Mouse (Mus musculus): ENCODE measurements around the gene 1520401A03Rik. TPM values are rescaled to one million over a fixed set of nuclear protein-coding genes. Genes with fewer than 3 reads are reported as not detected.
"Not testable (repeated sequence)": the region's sequence is repeated elsewhere in the genome, so short reads cannot be mapped to it uniquely, and the experiment has no call there.

Gene 1520401A03Rik
- polyA plus RNA-seq (2012; fragmentation: generic; extraction: Trizol), result 0.40 TPM

DNA sequence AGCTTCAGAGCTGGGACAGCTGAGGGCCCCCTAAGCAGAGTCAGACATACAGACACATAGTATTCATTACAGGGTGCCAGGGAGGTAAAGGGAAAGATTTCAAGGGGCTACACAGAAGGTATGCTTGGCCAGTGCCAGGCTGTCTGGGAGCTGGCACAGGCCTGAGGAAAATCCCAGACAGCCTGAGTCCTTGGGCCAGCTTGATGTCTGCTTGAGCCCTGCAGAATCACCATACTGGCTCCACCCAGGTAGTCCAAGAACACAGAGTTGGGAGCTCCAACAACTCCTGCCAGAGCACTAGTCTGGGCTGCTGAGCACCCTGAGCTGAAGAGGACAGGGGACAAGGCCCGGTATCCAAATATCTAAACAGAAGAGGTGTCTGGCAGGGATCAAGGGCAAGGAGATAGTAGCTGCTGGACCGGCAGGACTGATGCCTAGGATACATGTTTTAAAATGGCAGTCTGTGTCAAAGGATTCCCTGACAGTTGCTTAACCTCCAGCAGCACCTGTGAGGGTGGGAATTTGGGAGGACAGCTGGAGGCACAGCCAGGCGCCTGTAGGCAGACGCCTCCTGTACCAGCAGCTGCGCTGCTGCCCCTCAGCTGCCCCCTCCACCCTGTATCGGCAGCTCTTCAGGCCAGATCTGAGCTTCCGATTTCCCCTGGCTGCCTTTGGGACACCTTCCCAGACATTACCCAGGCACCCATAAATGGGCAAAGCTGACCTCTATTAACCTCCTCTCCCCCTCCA, at the start of gene 1520401A03Rik:
1520401A03Rik (minus strand) TSS at position 408 of the 750 bp plus-strand sequence.
- Histone ChIP-seq H3K36me3 (ENCODE audit: control insufficient read depth, insufficient read depth) (no peaks in the 10 kb centered on the region), H3K79me2 (ENCODE audit: control insufficient read depth, insufficient read depth) (no peaks in the 10 kb centered on the region), H3K4me2 (ENCODE audit: low read depth) (no peak within 1 kb of the TSS), H3ac (ENCODE audit: control insufficient read depth, insufficient read length) (no peak within 1 kb of the TSS), H3K27me3 (ENCODE audit: control insufficient read depth, insufficient read depth, insufficient read length) (no peaks in the 10 kb centered on the region), H3K4me3 (no peak within 1 kb of the TSS)
- no peak for TF ChIP-seq POLR2A (IDR thresholded peaks at IDR 0.05; ENCODE audit: insufficient read length, low read depth)
- TF ChIP-seq TCF12 (IDR thresholded peaks at IDR 0.05; ENCODE audit: insufficient read depth, poor library complexity, severe bottlenecking), result peak; percentile 97
- peak; percentile 65 to 100 (median 98) for TF ChIP-seq MYOG (IDR thresholded peaks at IDR 0.05; ENCODE audit: control insufficient read depth in 1 of 3, insufficient read depth in 1 of 3, insufficient read length in 2 of 3, low read depth in 2 of 3)
- peak; percentile 15; the same call in 1 of the 2 replicates for TF ChIP-seq CEBPB (IDR thresholded peaks at IDR 0.05; ENCODE audit: insufficient read depth, poor library complexity, severe bottlenecking)
- TF ChIP-seq TCF3 (IDR thresholded peaks at IDR 0.05; ENCODE audit: insufficient read length, low read depth), result peak; percentile 98
- peak in 2 of 3 experiments; percentile 96 to 98 for TF ChIP-seq MYOD1 (IDR thresholded peaks at IDR 0.05; ENCODE audit: control insufficient read depth in 1 of 3, insufficient read length in 2 of 3, low read depth in 2 of 3)
- TF ChIP-seq REST (IDR thresholded peaks at IDR 0.05; ENCODE audit: insufficient read depth, insufficient read length), result no peak
- TF ChIP-seq SRF (IDR thresholded peaks at IDR 0.05; ENCODE audit: control insufficient read depth, insufficient read length, low read depth), result peak; percentile 54

DNA sequence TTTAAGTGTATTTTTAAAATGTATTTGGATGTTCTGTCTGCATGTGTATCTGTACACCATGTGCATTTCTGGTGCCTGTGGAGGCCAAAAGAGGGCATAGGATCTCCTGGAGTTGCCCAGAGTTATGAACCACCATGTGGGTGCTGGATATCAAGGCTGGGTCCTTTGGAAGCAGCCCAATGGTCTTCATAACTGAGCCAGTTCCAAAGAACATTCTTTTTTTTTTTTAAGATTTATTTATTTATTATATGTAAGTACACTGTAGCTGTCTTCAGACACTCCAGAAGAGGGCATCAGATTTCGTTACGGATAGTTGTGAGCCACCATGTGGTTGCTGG, 49.6 kb upstream of the 1520401A03Rik start:
- not testable (repeated sequence) for H3K4me2 ChIP-seq (ENCODE audit: low read depth); H3K36me3 ChIP-seq (ENCODE audit: control insufficient read depth, insufficient read depth); H3K27me3 ChIP-seq (ENCODE audit: control insufficient read depth, insufficient read depth, insufficient read length); H3K4me3 ChIP-seq; H3ac ChIP-seq (ENCODE audit: control insufficient read depth, insufficient read length)
- H3K79me2 ChIP-seq (ENCODE audit: control insufficient read depth, insufficient read depth), result peaks cover 12% of the 10 kb centered on the region

DNA sequence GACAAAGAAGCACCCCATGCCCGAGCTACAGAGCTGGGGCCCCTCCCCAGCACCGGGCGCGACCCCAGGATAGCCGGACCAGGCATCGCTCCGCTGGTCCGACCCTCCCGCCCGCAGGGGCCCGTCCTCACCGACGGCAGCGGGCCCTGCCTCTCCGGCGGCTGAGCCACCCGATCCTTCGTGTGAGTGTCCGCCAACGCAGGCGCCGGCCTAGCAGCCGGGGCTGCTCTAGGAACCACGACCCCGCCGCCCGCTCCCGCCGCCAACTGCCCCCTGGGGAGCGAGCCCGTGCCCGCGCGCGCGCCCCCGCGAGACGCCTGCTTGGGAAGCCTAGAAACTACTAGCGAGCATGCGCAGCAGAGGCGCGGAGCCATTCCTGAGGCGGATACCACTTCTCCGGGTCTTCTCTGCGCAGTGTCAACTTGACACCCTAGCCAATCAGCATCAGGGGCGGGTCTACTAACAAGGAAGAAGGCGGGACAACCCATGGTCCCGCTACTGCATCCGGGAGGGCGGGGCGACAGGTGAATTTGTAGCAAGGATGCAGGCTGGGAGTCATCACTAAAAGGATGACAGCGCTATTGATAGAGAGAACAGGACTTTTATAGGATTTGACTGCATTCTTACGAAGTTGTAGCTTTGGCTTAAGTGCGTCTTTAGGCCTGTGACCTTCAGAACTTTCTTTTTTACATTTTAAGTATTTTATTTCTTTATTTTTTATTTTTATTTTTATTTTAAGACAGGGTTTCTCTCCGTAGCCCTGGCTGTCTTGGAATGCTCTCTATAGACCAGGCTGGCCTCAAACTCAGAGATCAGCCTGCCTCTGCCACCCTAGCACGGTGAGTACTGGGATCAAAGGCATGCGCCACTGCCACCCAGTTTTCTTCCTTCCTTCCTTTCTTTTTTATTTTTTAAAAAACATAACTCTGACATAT, 49.0 kb upstream of the 1520401A03Rik start, which contains the start of gene Flywch1:
Flywch1 (minus strand) TSS at position 319 of the 935 bp plus-strand sequence.
- TF ChIP-seq POLR2AphosphoS2 (IDR thresholded peaks at IDR 0.05; ENCODE audit: insufficient read length, low read depth) (peak; percentile 54), SRF (IDR thresholded peaks at IDR 0.05; ENCODE audit: control insufficient read depth, insufficient read length, low read depth) (no peak), REST (IDR thresholded peaks at IDR 0.05; ENCODE audit: insufficient read depth, insufficient read length) (no peak), MYOG (IDR thresholded peaks at IDR 0.05; ENCODE audit: control insufficient read depth in 1 of 3, insufficient read depth in 1 of 3, insufficient read length in 2 of 3, low read depth in 2 of 3) (no peak), E2F4 (IDR thresholded peaks at IDR 0.05; ENCODE audit: insufficient read depth) (no peak), POLR2A (IDR thresholded peaks at IDR 0.05; ENCODE audit: insufficient read length, low read depth) (peak; percentile 79), MYOD1 (IDR thresholded peaks at IDR 0.05; ENCODE audit: control insufficient read depth in 1 of 3, insufficient read length in 2 of 3, low read depth in 2 of 3) (peak in 1 of 3 experiments; percentile 27)
- no peaks in the 10 kb centered on the region for H3K27me3 ChIP-seq (ENCODE audit: control insufficient read depth, insufficient read depth, insufficient read length)
- peak within 1 kb of the TSS; percentile 40 for H3K4me3 ChIP-seq
- peak within 1 kb of the TSS; percentile 34 for H3ac ChIP-seq (ENCODE audit: control insufficient read depth, insufficient read length)
- no peaks in the 10 kb centered on the region for H3K36me3 ChIP-seq (ENCODE audit: control insufficient read depth, insufficient read depth)
- peaks cover 12% of the 10 kb centered on the region for H3K79me2 ChIP-seq (ENCODE audit: control insufficient read depth, insufficient read depth)
- H3K4me2 ChIP-seq (ENCODE audit: low read depth), result peak within 1 kb of the TSS; percentile 72

GRCm38 (mm10) chr17:23770896-23771283, 48.3 kb upstream of the 1520401A03Rik start:
- Histone ChIP-seq H3K4me2 (ENCODE audit: low read depth) (peak overlapping the region; percentile 72), H3K4me3 (peak overlapping the region; percentile 40), H3K36me3 (ENCODE audit: control insufficient read depth, insufficient read depth) (no peaks in the 10 kb centered on the region), H3K27me3 (ENCODE audit: control insufficient read depth, insufficient read depth, insufficient read length) (no peaks in the 10 kb centered on the region), H3K79me2 (ENCODE audit: control insufficient read depth, insufficient read depth) (peaks cover 12% of the 10 kb centered on the region), H3ac (ENCODE audit: control insufficient read depth, insufficient read length) (peak overlapping the region; percentile 34)
- TF ChIP-seq MYOG (IDR thresholded peaks at IDR 0.05; ENCODE audit: control insufficient read depth in 1 of 3, insufficient read depth in 1 of 3, insufficient read length in 2 of 3, low read depth in 2 of 3) (peak in 1 of 3 experiments; percentile 0), CEBPB (IDR thresholded peaks at IDR 0.05; ENCODE audit: insufficient read depth, poor library complexity, severe bottlenecking) (no peak)

DNA sequence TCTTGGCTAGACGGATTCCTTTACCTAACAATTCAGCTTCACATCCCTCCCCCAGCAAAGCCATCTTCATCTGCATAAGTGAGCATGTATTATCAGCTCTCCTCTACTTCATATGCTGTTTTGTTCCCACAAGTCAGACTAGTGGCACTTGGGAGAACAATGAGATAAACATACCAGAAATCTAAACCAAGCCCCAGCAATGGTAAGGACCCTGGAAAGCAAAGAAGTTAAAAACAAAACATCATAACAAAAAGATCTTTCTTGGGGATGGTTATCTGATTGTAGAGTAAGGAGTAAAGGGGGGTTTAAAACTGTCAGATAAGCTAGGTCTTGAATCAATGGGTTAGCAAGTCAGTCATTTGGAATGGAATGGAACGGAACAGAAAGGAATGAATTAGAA, 47.9 kb upstream of the 1520401A03Rik start:
- peak overlapping the region; percentile 40 for H3K4me3 ChIP-seq
- H3K4me2 ChIP-seq (ENCODE audit: low read depth), result peak overlapping the region; percentile 72
- H3K27me3 ChIP-seq (ENCODE audit: control insufficient read depth, insufficient read depth, insufficient read length), result no peaks in the 10 kb centered on the region
- no peaks in the 10 kb centered on the region for H3K36me3 ChIP-seq (ENCODE audit: control insufficient read depth, insufficient read depth)
- no peak overlapping the region for H3ac ChIP-seq (ENCODE audit: control insufficient read depth, insufficient read length)
- TF ChIP-seq CEBPB (IDR thresholded peaks at IDR 0.05; ENCODE audit: insufficient read depth, poor library complexity, severe bottlenecking), result no peak
- H3K79me2 ChIP-seq (ENCODE audit: control insufficient read depth, insufficient read depth), result peaks cover 12% of the 10 kb centered on the region
